Mouse (Mus musculus) right cerebral cortex, postnatal 4 days (tissue): ENCODE measurements around the gene Asap2.
A peak's percentile ranks its signal among the peaks of the same experiment; 100 is the strongest.

Source experiments
- DNase-seq: peaks from one replicate; pipeline ENCODE4 v3.0.0-alpha.2; 2022

Gene Asap2

DNA sequence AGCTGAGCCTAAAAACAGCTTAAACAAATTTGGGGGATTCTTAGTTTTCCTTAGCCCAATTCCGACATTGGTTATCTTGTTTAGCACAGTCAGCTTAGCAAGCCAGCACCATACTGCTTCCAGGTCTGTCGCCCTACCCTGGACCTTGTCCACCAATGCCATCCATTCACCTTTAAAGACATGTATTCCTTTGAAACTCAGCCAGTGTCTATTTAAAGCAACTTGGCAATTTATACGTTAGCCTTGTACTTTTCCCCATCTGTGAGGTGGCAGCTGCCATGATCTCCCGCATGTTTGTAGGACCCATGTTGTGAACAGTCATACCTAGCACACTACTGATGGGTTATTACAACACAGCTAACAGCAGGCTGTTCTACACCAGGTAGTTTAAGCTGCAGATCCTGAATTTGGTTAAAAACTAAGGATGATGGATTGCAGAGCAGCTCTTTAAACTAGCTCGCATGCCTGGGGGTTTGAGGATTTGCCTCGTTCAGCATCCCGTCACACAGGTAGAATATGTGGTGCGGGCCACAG, 277.9 kb downstream of the Asap2 start:
- no peak for DNase-seq

DNA sequence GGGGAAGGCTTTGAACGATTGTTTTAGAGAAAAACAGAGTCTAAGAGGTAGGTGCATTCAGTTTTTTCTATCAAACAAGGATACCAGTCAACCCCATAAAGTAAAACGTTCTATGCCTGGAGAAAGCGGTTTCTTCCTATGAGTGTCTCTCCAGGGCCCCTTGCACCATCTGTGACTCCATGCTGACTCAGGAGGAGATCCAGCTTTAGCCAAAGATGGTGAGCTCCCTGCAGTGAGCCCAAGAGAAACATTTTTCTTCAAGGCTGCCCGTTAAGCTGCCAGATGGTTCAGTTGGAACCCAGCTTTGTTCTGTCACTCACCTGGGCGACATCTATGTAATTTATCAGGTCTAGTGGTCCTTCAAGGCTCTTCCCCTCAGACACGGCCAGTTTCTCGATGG, 284.2 kb downstream of the Asap2 start:
- no peak for DNase-seq

DNA sequence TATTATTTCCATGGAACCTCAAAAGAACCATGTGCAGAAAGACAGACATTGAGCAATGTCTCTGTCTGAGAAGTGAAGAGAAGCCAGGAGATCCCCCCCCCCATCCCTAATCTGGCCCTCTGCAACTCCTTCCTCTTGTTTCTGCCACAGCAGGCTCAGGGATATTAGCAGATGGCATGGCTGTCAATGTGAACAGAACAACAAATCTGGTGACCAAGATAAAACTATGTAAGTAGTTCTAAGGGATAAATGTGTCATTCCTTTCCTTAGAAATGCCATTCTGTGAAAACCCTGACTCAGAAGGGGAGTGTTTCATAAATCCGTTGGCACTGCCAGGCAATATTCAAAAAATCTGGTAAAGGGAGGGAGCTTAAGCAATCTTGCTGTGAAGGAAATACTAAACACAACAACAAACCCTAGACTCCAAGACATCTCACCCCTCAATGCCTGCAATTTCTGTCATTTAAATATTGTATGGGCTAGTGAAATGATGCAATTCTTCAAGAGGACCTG, 287.1 kb downstream of the Asap2 start:
- no peak for DNase-seq

DNA sequence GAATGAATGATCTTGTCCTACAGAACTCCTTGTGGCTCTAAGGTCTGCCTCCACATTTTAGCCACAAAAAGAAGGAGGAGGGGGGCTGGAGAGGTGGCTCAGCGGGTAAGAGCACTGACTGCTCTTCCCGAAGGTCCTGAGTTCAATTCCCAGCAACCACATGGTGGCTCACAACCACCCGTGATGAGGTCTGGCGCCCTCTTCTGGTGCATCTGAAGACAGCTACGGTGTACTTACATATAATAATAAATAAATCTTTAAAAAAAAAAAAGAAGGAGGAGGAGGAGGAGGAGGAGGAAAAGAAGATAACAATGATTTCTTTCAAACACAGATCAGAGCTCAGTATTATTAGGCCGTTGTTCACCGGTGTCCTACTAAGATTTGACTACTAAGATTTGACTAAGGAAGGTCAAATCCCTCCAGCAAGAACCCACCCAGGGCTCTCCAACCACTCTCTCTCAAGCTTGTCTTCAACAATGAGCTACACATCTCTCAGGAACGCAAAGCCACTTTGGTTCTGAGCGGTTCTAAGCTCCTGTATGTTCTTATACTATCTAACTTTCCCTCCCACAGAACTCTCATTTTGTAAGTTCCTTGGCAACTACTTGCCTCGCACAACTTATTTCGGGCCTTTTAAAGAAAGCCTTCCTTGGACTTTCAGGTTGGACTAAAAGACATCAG, 294.6 kb downstream of the Asap2 start, which contains the start of gene Cpsf3:
TSS of gene Cpsf3 (plus strand) at position 631 of the 681 bp plus-strand sequence.
- DNase-seq = no peak

DNA sequence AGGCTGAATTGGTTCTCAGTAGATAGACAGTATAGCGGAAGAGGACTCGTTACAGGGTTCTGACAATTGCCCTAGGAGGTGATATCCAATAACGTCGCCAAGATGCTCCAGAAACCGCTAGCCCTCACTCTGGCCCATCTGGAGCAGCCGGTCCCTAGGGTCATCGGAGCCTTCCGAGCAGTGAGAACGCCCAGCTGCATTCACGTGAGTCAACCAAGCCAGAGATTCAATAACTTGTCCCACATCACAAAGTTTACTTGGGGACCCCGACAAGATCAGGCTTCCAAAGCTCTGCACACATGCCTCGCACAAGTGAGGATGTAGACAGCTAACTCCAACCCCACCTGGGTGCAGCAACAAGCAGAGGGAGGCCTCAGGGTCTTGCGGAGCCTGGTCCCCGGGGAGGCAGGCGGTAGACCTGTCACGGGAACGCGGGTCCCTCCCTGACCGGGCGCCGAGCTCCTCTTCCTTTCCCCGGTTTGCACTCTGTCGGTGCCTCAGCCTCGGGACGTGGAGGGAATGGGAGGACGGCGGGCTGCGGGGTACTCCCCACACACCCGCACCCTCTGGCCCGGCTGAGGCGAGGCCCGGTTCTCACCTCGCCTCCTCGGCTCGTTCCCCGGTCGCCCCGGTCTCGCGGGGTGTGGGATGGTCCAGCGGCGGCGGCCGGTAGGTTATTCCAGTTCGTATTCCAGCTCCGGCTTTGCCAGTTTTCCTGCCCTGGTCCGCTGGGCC, 295.4 kb downstream of the Asap2 start:
- no peak for DNase-seq

DNA sequence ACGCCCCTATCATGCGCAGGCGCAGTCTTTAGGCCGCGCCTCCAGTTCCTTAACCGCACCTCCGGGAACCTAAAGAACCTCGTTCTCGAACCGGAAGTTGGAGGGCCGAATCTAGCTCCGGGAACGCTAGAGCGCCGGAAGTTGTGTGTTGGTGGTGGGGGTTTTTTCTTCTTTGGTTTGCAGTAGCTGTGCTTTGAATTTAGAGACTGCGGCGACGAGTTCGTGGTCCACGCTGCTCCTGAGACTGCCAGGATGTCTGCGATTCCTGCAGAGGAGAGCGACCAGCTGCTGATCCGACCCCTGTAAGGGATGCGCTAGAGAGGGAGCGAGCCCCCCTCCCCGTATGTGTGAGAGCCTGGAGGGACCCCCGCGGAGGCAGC, 296.0 kb downstream of the Asap2 start, which contains the start of gene Itgb1bp1:
TSS of gene Itgb1bp1 (minus strand) at position 42 of the 380 bp plus-strand sequence.
- peak; percentile 97 for DNase-seq

DNA sequence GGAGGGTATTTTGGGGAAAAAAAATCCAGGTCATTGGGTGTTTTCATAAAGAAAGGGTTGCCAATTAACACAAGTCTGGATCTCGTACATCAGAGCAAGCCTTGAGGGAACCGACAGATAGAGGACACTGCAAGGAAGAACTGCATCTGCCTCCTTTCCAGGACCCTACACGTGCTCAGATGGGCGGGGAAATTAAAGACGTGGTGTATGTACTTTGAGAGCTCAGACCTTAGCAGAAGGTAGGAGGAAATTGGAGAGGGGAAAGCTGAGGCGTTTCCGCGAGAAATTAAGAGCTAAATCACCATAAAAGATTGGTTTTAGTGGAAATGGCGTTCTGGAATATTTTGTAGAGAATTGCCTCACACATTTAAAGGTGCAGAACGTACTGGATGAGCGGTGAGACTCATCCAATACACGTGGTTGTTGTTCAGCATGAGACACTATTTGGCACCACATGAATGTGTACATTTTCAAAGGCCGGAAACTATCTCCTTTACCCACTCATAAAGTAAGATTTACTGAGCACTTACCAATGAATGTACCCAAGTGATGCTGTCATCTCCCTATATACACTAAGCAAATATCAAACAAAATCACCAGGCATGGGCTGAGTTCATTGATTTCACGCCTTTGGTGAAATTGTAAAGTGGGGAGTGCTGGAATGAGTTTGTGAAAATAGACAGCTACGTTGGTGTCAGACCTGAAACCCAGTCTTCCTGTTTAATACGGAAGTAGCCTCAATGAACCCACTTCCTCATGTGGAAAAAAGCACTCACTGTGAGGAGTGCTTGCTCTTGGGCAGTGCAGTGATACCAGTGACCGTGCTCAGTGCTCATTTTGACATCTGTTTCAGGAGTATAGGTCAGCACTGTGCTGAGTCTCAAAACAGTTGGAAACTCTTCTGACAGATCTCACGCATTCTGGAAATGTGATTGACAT, 296.7 kb downstream of the Asap2 start:
- DNase-seq = no peak

DNA sequence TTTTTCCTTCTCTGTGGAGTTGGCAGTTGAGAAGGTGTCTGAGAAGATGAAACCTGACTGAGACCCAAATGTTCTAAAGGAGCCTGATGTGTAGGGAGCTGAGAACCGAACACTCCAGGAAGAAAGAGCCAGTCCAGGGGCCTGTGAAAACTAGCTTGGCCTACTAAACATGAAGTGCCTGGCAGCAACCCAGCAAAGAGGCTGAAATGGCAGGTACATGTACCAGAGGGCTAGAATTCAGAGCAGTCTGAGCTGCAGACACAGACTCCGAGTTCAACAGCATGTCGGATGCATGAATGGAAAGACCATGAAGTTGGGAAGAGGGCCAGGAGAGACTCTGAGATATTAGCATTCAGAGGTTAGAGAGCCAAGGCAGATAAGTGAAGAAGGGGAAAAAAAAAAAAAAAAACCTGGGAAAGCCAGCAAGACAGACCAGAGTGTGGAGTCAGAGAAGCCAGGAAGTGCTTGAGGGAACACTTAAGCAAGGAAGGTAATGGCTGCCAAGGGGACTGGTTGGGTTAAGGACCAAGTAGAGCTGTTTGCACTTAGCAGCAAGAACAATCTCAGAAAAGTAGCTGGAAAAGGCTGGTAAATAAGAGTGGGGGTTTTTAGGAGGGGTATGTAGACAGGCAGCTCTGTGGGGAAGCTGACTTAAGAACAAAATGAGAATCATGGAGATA, 298.6 kb downstream of the Asap2 start:
- no peak for DNase-seq

DNA sequence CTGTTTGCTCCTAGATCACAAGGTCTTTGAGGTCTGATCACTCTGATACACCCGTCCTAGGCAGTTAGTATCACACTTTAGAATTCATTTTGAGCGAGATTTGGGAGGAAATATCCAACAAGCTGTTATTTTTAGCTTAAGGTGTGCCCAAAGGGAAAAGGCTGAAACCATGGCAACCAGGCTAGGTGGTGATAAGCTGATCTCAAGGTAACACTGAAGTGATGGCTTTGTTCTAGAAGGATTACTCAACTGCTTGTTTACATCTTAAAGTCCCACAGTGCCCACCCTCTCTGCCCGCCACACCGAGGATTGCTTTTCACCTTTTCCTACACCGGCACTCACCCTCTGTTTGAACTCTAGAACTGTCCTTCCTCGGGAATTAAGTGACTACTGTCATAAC, 299.4 kb downstream of the Asap2 start:
- no peak for DNase-seq

DNA sequence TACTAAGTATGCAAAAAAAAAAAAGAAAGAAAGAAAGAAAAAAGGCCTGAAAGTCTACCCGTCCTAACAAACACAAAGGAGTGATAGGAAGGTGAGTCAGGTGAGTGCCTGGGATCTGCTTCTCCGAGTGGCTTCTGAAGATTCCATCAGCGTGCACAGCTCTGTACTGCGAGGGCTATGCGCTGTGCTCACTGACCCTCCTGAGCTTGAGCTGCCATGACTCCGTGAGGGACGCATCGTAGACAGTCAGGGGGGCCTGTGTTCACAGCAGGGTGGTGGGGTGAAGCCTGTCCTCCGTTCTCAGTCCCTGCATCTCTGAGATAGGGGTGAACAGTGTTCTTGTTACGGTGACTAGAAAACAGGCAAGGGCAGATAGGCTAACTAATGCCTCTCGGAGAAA, 308.6 kb downstream of the Asap2 start:
- DNase-seq = no peak

DNA sequence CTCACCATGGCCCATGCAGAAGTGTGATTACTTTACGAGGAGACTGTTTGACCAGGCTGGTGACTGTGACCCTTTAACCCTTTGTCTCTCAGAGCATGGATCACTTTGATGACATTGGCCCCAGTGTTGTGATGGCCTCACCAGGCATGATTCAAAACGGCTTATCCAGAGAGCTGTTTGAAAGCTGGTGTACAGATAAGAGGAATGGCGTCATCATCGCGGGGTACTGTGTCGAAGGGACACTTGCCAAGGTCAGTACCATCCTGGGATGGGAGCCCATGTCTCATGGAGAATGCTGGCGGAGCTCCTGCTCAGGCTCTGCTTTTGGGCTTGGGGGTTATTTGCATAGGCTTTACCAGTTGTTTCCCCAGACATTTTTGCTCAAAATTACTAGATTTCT, 311.1 kb downstream of the Asap2 start:
- no peak for DNase-seq

DNA sequence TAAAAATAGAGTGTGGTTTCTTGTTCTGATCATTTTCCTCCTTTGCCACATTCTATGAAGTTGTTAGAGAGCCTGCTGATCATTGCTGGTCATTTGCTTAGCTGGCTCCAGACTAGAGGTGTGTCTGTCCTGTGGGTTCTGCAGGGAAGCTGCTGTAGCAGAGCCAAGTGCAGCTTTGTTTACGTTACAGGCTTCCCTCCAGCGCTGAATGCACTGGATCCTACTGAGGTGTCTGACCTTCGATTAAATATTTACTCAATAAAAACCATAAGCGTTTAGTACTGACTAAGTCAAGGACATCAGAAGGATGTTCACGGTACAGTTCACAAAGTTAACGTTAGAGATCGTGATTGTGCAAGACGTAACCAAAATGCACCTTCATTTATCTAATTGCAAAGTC, 311.7 kb downstream of the Asap2 start:
- no peak for DNase-seq

DNA sequence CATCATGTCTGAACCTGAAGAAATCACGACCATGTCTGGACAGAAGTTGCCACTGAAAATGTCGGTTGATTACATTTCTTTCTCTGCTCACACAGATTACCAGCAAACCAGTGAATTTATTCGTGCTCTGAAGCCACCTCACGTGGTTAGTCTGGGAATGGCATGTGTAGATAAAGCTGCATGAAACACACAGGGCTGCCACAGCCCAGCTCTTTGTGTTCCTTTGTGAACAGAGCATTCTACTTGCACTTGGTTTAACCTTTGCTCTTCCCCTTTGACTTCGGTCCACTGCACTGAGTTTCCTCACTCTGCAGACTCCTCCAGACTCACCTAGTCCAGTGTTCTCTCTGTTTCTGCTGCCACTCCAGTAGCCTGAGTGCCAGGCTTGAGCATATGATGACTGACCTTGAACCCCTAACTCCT, 312.1 kb downstream of the Asap2 start:
- no peak for DNase-seq

DNA sequence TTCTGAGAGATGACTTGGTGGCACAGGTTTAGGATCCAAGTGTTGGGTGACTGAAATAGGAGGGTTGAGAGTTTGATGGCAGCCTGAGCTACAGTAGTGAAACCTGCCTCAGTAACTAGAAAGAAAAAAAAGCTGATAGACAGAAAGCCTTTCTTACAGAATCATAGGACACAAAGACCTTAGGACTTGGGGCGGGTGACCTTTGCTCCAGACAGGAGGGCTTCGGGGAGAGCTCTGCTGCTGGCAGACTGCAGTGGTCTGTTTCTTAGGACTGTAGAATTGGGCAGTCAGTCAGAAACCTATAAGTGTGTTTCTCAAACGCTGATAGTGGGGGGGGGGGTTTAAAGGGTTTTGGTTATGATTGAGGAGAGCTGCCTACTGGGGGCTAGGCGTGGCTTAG, 315.5 kb downstream of the Asap2 start:
- DNase-seq = no peak

DNA sequence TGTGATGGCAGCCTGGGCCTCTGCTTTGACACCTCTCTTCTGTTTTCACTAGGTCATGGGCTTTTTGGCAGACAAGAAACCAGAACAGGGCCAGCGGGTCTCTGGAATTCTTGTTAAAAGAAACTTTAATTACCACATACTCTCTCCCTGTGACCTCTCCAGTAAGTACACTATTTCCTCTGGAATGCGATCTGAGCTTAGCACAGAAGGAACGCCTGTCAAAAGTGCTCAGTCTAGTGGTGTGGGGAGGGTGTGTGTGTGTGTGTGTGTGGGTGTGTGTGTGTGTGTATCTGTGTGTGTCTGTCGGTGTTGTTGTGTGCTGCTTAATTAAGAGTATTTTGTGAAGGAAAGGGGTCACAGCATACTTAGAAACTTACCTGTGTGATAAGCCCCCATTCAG, 316.5 kb downstream of the Asap2 start:
- no peak for DNase-seq

DNA sequence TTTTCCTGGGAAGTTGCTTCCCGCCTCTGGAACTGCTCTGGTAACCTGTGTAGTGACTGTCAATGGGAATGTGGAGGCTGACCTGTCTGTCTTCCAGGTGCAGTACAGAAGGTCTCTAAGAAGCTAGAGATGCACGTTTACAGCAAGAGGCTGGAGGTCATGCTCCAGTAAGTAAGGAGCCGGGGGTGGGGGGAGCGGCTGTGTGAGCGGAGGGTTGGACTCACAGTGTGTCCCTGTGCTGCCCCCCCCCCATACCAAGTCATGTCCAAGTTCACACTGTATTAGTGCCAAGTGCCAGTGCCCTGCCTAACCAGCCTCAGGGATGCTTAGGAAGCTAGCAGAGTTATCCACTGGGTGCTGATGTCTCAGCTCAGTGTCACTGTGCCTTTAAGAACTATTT, 321.9 kb downstream of the Asap2 start:
- DNase-seq = no peak

DNA sequence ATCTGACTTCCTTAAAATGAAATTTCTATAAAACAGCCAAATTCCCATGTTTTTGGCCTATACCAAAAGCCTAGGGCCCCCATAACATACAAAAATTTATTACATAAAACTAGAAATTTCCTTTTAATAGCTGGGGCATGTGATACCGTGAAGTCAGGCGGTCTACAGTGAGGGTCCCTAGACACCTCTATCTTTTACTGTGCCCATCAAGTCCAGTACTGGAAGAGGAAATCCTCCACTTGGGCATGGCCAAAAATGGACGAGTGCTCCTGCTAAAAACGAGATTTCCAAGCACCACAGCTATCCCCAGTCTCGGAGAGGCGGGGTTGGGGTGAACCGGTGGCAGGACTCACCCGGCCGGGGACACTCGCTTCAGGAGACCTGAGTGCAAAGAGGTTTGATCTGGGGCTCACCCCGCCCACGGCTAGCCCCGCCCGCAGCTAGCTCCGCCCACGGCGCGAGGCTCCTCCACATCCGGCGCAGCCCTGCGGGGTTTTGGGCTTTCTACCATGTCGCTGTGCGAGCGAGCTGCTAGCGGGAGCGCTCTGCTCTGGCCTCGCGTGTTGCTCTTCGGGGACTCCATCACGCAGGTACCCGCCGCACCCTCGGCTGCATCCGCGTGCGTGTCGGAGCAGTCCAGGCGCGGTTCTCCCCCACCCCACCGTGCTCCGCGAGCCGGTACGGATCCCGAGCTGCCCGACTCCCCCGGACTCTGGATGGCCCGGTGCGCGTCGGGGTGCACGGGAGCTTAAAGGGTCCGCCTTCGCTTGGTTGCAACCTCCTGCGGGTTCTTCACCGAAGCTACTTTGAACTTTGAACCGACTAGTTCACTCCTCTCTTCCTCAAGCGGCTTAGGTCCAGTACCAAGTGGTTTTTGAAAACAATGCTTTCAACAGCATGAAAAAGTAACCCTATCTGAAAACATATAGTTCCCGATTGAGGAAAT, 325.9 kb downstream of the Asap2 start, which contains the start of gene Iah1:
TSS of gene Iah1 (plus strand) at position 467 of the 946 bp plus-strand sequence.
- DNase-seq = peak; percentile 73

DNA sequence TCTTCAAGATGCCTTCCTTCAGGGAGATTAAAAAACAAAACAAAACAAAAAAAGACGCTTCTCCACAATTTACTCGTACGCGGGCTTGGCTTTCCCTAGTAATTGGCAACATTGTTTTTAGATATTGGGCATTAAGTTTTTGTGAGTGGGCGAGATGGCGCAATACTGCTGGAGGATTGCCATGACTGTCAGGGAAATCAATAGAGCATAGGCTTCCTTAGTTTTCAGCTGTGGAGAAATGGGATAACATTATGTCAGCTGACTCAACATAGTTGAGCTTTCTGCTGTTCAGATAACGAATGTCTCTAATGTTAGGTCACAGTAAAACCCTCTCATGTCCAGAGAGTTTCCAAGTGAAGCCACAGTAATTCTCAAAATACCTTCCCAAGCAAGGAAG, 326.6 kb downstream of the Asap2 start:
- no peak for DNase-seq

DNA sequence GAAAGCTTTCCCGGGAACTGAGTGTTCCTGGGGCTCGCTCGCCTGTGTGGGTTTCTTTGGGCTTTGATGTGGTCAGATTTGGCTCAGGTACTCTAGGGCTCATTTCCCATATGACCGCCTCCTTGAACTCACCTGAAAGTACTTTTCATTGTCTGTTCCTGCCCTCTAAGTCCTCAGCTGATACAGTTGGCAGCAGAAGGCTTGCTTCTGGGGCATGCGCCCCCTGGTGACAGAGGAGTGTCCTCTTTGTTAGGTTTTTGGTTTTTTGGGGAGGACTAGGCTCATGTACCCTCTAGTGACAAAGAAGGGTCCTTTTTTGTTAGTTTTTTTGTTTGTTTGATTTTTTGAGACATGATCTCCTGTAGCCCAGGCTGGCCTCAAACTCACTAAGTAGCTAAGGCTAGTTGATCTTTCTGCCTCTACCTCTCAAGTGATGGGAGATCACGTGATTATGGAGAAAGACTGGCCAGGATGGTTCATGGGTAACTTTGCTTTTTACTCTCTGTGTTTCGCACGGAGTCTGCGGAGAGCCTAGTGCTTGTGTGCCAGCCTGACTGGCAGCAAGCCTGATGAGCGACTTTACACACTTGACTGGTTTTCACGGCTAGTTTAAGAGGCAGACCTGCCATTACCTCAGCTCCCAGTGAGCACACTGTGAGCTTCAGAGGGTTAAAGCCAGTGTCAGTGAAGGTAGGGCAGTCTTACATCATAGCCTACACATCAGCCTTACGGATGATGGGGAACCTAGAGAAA, 328.1 kb downstream of the Asap2 start:
- peak; percentile 77 for DNase-seq
